Mouse (Mus musculus) kidney, adult 9 months (tissue): ENCODE measurements at regions not wholly inside any gene's neighbourhood (a gene's known extent, or its start where the extent isn't known, plus 50 kb on each side); places are given as distances from the start of the nearest gene placed in this dataset.

Experiments
- DNase-seq: peaks from one replicate; pipeline ENCODE4 v3.0.0; 2022

DNA sequence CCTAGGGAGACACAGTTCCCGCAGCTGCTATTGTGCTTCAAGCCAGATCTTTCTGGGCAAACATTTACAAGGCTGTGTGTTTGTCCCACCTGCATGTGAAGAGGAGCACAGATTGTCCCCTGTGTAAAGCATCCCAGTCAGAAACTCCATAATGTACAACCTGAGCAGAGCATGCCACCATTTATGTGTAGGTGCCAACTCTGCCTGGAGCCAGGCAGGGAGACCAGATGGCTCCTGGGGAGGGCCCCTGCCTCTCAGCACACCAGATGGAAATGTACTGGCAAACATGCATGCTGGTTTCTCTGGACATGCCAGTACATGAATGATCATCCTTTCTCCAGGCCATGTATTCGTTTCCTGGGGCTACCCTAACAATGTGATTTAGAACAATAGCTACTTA lies 98.6 kb upstream of the Foxp3 start:
- no peak for DNase-seq

DNA sequence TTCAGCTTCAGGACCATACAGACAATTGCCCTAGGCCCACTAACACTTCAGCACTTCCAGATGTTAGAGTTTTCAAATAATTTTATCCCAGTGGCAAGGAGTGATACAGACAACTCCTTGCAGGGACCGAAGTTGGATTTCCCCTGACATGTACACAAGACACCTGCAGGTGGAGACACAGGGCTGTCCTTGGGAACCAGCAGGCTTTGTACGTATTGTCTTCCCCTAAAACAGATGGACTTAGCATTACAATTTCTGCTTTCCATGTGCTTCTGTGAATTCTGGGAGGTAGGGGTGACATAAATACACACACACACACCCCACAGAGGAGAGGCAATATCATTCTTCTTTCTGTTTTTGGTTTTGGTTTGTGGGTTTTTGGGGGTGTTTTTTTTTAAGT lies 98.2 kb upstream of the Usp27x start:
- peak; percentile 24 for DNase-seq

DNA sequence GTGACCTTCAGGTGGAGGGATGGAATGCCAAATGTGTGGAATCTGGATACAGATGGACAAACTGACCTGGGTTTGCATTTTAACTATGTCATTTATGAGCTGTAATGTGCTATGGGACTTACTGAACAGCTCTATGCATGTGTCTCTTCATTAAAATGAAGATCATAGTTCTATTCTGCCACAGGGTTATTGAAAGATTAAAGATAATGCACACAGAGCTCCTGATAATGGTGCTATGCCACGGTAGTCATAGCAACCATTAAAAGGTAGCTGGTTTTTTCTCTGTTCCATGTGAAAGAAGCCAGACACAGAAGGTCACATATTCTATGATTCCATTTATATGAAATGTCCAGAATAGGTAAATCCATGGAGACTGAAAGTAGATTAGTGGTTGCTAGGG lies 94.2 kb upstream of the Usp27x start:
- DNase-seq = no peak

DNA sequence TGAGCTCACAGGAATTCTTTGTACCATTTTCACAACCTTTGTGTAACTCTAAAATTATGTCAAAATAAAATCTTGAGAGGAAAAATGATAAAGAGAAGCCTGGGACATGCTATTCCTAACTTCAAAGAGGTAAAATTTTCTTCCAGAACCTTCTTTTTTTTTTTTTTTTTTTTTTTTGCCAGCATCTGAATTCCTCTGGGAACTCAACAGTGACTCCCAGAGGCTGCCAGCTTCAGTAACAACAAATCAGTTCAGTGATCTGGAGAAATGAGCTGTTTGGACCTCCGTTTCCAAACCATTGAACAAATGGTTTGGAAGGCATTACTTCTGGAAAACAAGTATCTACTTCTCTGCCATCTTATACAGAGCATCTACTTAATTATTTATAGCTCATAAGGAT lies 92.4 kb upstream of the Usp27x start:
- peak; percentile 10 for DNase-seq

DNA sequence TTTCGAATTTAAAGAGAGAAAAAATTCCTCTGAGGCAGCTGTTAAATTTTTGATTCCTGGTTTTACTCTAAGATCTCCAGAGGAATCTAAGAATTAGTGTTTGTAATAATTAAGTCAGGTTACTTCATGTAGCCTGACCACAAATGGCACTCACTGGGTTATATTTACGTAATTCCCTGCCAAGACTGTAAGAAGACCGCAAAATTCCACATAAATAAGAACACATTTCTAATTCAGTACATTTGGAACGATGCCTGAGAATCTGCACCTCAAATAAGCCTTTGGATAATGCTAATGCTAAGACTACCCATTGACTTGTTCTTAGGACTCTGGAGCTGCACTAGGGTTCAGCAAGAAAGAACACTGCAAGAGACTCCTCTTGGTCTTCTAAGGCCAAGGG lies 81.2 kb upstream of the Usp27x start:
- DNase-seq = no peak

DNA sequence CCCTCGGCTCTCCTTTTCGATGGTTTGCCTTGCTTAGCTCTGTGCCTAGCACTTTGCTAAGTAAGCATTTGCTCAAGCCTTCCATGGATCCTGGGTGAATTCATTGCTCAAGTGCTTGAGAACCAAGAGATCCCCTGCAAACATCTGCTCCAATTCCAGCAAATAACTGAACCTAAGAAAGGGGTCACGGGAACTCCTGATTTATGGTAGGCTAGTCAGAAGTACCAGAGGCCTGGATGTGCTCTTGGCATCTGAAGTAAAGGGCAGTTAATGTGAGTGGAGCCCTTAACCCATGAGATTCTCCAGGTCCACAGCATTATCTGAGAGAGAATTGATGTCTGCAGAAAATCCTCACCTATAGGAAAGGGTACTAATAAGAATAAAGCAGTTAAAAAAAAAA lies 69.4 kb upstream of the Usp27x start:
- DNase-seq = peak; percentile 78

DNA sequence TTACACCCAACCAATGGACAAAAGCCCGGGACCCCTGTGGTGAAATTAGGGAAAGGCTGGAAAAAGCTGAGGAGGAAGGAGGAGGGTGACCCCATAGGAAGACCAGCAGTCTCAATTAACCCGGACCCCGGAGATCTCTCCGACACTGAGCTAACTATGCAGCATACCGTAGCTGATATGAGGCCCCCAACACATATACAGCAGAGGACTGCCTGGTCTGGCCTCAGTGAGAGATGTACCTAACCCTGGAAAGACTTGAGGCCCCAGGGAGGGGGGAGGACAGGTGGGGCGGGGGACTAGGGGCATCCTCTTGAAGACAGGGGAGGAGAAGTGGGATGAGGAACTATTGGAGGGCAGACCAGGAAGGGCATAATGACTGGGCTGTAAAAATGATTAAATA lies 69.0 kb upstream of the Usp27x start:
- DNase-seq = no peak

DNA sequence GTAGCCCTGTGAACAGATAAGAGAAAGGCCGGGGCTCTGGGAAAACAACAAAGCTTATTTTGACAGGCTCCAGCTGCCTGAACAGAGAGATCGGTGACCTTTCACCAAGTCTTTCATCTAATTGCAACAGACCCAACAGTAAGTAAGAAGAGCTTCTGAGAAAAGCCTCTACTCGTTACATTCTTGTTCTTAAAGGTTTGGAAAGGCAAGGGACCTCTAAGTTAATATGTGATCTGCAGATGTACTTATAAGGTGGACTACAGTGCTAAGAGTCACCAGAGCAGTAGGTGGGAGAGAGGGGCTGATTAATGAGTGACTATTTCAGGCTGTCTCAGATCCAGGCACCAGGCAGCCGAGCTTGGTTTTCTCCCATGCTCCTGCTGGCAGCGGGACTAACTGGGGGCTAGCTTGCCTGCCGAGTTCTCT lies 68.4 kb upstream of the Usp27x start:
- peak; percentile 78 for DNase-seq

DNA sequence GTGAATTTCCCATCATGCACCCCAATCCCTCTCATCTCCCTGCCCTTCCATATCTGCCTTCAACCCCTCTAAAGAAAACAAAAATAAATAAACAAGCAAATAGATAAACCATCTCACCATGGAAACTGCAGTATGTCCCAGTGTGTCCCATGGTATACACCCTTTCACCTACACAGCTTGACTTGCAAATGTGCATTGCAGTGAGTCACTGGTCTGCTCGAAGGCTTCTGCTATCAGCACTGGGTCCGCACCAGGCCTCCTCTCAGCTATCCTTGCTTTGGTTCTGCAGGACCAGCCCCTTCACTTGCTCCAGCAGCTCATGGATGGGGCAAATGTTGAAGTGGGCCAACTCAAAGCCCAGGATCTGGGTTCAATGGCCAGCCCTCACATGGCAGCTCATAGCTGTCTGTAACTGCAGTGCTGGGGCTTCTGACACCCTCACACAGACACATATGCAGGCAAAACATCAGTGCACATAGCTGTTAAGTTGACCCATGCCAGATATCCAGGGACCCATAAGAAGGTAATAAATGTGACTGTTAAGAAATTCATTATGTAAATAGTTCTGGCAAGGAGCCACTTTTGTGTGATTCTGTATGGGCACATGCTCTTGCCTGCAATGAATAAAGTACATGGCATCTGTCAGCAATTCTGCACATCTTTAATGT lies 59.9 kb upstream of the Usp27x start:
- no peak for DNase-seq

DNA sequence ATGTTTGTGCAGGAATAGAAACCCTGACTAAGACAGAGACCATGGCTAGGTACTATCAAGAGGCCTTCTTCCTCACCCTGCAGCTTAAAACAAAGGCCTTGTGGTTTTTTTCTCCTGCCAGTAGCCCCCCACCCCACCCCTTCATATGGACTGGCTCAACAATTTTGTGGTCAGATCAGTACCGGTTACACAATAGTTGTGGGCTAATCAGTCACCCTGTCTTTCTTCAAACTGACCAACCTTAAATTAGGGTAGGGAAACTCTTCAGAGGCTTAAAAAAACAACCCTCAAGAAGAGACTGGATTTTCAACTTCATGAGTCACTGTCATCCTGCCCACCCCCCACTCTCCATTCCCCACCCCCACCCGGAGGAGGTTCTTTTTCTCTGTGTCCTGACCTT lies 58.6 kb upstream of the Usp27x start:
- no peak for DNase-seq

DNA sequence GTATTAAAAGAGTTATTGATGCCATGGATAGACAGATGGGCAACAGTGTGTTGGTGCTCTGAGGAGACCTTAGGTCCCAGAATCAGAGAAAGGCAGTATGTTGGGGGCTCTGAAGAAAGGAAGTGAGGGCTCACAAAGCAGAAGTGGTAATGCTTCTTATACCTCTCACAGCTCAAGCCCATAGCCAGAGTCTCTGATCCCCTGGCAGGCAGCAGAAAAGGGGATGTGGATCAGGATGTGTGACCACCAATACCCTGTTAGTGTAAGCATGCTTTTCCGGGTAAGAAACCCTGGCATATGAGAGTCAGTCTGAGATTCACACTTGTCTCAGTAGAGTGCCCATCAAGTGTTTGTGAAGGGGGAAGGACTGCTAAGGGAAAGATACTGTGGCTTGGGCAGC lies 54.8 kb upstream of the Usp27x start:
- DNase-seq = no peak

DNA sequence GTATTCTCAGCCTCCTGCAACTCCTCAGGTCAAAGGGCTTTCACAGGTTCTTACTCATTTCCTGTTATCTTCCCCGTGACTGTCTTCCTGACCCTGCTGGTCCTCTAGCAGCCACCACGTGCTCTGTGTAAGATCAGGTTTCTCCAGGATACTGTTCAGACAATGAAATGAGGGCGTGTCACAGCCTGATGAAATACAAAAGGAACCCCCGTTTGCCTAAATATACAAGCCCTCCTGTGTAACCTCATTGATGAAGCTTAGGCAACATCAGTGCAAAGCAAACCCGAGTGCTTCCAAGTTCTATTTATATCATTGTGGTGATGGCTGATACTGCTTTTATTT lies 53.9 kb upstream of the Usp27x start:
- no peak for DNase-seq

DNA sequence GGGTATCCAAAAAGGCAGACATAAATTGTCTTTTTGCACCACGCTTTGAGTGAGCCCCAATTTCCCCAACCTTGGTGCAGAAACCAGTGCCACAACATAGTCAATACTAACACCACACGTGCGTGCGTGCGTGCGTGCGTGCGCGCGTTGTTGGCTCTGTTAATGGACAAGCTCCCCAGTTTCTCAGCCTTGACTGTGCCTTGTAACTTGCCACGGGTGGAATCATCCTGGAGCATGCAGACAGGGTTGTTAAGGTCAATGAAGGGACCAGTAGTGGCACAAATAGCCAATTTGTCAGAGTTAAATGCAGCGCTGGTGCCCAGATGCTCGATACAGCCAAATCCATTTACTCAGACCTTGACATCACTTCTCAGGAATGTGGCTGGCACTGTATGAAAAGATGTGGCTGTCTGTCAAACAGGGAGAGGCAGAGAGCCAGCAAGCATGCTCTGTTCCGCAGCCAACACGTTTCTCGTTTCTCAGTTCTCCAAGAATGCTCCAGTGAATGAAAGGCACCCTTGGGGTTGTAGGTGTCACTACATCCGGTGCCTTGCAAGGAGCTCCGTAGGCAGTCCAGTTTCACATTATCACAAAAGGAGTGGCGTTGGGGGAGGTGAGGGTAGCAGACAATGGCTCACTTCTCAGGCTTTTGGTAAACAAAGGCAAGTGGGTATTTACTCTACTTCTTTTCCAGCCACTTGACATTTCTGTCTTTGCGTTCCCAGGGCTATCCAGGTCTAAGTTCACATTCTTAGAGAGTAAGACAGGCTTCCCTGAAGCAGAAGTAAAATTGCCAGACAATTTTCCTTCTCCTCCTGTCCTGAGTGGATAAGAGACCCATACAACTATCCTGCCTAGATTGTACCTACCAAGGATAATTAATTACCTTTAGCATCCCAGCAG lies 53.2 kb upstream of the Usp27x start:
- peak; percentile 44 for DNase-seq
